Mouse (Mus musculus) intestine, embryonic 15.5 days (tissue): Measurements from ENCODE around the gene Kansl1. TPM values are rescaled to one million over a fixed set of nuclear protein-coding genes. Genes with fewer than 3 reads are reported as not detected.

ENCODE experiments used
- ATAC-seq: fragments of 200-750 bp; cut with Nextera tagmentation; 2 replicates; pipeline ENCODE4 v1.8.0; 2017; ENCODE audit warnings: moderate TSS enrichment, moderate library complexity
- H3K27ac ChIP-seq: fragments of 300-500 bp; sonication (generic); 2 replicates; pipeline ENCODE4 v1.5.1; 2015; ENCODE audit warnings: mild to moderate bottlenecking, inconsistent platforms
- H3K27me3 ChIP-seq: fragments of 300-500 bp; sonication (generic); replicated peaks from 2 replicates; pipeline ENCODE4 v1.6.1; 2015; ENCODE audit warnings: inconsistent platforms
- H3K36me3 ChIP-seq: fragments of 300-500 bp; sonication (generic); 2 replicates; pipeline ENCODE4 v1.6.1; 2015; ENCODE audit warnings: inconsistent platforms
- H3K4me1 ChIP-seq: fragments of 300-500 bp; sonication (generic); replicated peaks from 2 replicates; pipeline ENCODE4 v1.6.1; 2015; ENCODE audit warnings: inconsistent platforms
- H3K4me2 ChIP-seq: fragments of 300-500 bp; sonication (generic); replicated peaks from 2 replicates; pipeline ENCODE4 v1.6.1; 2015; ENCODE audit warnings: mild to moderate bottlenecking, inconsistent platforms
- H3K4me3 ChIP-seq: fragments of 300-500 bp; sonication (generic); replicated peaks from 2 replicates; pipeline ENCODE4 v1.5.1; 2015; ENCODE audit warnings: inconsistent platforms
- H3K9ac ChIP-seq: fragments of 300-500 bp; sonication (generic); 2 replicates; pipeline ENCODE4 v1.6.1; 2015; ENCODE audit warnings: inconsistent platforms
- H3K9me3 ChIP-seq: fragments of 300-500 bp; sonication (generic); 2 replicates; pipeline ENCODE4 v1.6.1; 2016; ENCODE audit warnings: inconsistent platforms
- WGBS: fragments of 180-500 bp; shearing (Covaris S2); methylation state at CpG from one replicate; pipeline ENCODE4 v1.1.7; 2015; 5-methylcytosine and 5-hydroxymethylcytosine counted together
- polyA plus RNA-seq: library from polyadenylated mRNA; unstranded; fragments of >200 nt; fragmentation: Nextera tagmentation; extraction: Ambion mirVana; gene quantifications from 2 replicates; pipeline ENCODE4 v1.2.1, GENCODE M21; 2015

Kansl1 gene
- polyA plus RNA-seq, result 16.0 and 17.2 TPM in 2 replicates

DNA sequence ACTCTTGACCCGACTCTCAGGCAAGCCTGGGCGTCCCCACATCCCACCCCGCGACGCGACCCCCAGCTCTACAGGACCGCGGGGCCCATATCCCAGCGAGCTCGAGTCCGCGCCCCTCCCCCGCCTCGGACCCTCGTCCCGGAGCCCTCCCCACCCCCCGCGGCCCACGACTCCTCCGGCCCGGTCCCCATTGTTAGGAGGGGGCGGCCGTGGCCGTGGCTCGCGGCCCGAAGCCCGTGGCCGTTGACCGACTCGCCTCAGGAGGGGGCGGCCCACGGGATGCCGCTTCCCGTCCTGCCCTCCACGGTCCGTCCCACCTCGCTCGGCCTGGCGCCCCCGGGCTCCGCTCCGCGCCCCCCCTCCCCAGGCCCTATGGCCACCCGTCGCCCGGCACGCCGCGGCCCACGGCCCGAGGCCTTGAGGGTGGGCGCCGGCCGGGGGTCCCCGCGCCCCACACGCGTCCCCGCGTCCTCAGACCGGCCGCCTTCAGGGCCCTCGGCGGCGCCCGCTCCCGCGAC, at the start of gene Kansl1:
Kansl1 (minus strand) TSS at position 111 of the 518 bp plus-strand sequence.
- no peaks in the 10 kb centered on the region for H3K27me3 ChIP-seq
- 0 out of 2 replicates have a peak, but pooled peaks cover 6% of the 10 kb centered on the region for H3K4me1 ChIP-seq
- H3K36me3 ChIP-seq, result no peaks in the 10 kb centered on the region
- H3K4me3 ChIP-seq, result peak within 1 kb of the TSS; percentile 99
- peak within 1 kb of the TSS; percentile 89 for H3K4me2 ChIP-seq
- H3K9me3 ChIP-seq, result no peaks in the 10 kb centered on the region
- peak within 1 kb of the TSS; percentile 96 for H3K9ac ChIP-seq
- peak within 1 kb of the TSS; percentile 68 for H3K27ac ChIP-seq
- peak; percentile 83 for ATAC-seq
- under 1% methylated on average over 62 of the region's 69 CpGs for WGBS

DNA sequence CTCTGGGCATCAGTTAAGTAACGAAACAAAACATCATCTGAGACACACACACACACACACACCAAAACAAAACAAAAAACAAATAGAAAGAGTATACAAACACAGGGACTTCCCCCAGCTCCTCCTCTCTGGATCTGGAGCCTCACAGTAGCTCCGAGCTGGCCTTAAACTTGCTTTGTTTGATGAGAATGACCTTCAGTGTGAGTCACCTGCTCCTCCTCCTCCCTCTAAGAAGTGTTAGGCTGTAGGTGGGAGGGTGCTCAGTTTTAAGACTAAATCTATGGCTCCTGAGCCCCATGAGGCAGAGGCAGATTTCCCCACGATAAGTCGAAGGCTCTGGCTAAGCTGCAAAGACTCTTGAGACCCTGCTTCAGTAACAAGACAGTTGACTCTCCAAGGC, 43.8 kb upstream of the Kansl1 start:
- no peak overlapping the region for H3K9ac ChIP-seq
- no peaks in the 10 kb centered on the region for H3K9me3 ChIP-seq
- 86% methylated on average over 4 of the region's 4 CpGs for WGBS
- no peaks in the 10 kb centered on the region for H3K4me1 ChIP-seq
- no peak overlapping the region for H3K4me3 ChIP-seq
- peaks cover 26% of the 10 kb centered on the region for H3K36me3 ChIP-seq
- H3K27me3 ChIP-seq, result no peaks in the 10 kb centered on the region
- no peak for ATAC-seq
- no peak overlapping the region for H3K4me2 ChIP-seq
- no peak overlapping the region for H3K27ac ChIP-seq

- Histone ChIP-seq H3K36me3 (peaks cover 31% of the 10 kb centered on the region), H3K27me3 (no peaks in the 10 kb centered on the region), H3K27ac (no peak overlapping the region), H3K4me2 (no peak overlapping the region), H3K9me3 (no peaks in the 10 kb centered on the region), H3K9ac (no peak overlapping the region), H3K4me3 (no peak overlapping the region), H3K4me1 (no peaks in the 10 kb centered on the region)
- 89% methylated on average over 2 of the region's 2 CpGs for WGBS
- no peak for ATAC-seq
Observed at GRCm38 (mm10) chr11:104510606-104511005, 41.9 kb upstream of the Kansl1 start.

GRCm38 (mm10) chr11:104508455-104508854, 39.8 kb upstream of the Kansl1 start:
- WGBS, result 91% methylated on average over 4 of the region's 4 CpGs
- H3K27ac ChIP-seq, result no peak overlapping the region
- no peaks in the 10 kb centered on the region for H3K9me3 ChIP-seq
- H3K4me1 ChIP-seq, result no peaks in the 10 kb centered on the region
- H3K4me3 ChIP-seq, result no peak overlapping the region
- no peak overlapping the region for H3K4me2 ChIP-seq
- H3K9ac ChIP-seq, result no peak overlapping the region
- no peak for ATAC-seq
- H3K36me3 ChIP-seq, result peaks cover 32% of the 10 kb centered on the region
- H3K27me3 ChIP-seq, result no peaks in the 10 kb centered on the region

DNA sequence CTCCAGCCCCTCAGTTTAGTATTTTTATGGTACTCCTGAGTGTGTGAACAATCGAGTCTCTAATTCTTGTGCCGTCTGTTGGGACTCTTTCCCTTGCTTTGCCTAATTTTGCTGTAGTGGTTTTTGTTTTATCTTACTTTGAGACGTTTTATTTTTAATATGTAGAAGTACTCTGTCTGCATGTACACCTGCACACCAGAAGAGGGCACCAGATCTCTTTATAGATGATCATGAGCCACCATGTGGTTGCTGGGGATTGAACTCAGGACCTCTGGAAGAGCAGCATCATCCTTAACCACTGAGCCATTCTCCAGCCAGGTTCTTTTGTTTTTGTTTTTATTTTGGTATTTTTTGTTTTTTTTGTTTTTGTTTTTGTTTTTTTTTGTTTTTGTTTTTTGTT, 19.6 kb upstream of the Kansl1 start:
- Histone ChIP-seq H3K4me2 (no peak overlapping the region), H3K9me3 (no peaks in the 10 kb centered on the region), H3K27me3 (no peaks in the 10 kb centered on the region), H3K36me3 (no peaks in the 10 kb centered on the region), H3K27ac (no peak overlapping the region), H3K4me3 (no peak overlapping the region), H3K9ac (no peak overlapping the region), H3K4me1 (no peaks in the 10 kb centered on the region)
- WGBS, result 80% methylated on average over 3 of the region's 3 CpGs
- ATAC-seq, result no peak

GRCm38 (mm10) chr11:104481971-104482370, 13.3 kb upstream of the Kansl1 start:
- H3K4me1 ChIP-seq, result no peaks in the 10 kb centered on the region
- H3K36me3 ChIP-seq, result no peaks in the 10 kb centered on the region
- no peaks in the 10 kb centered on the region for H3K9me3 ChIP-seq
- WGBS, result 89% methylated on average over 8 of the region's 8 CpGs
- no peak overlapping the region for H3K4me2 ChIP-seq
- no peak overlapping the region for H3K9ac ChIP-seq
- no peak overlapping the region for H3K4me3 ChIP-seq
- no peak for ATAC-seq
- no peaks in the 10 kb centered on the region for H3K27me3 ChIP-seq
- no peak overlapping the region for H3K27ac ChIP-seq

DNA sequence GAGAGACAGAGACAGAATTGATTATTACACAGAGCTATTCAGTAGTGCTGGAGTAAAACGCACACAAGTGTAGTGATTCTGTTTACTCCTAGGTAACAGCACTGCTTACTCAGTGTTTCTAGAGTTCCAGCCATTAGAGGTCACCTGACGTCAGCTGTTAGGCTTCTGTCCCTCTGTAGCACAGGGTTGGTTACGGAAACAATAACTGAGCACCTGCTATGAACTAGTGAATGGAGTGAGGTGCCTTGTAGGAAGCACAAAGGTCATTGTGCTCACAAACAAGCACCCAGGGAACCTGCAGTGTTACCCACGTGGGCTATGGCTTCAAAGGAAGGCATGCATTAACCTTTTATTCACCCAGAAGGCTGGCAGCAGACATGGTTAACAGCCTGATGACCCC, 10.8 kb upstream of the Kansl1 start:
- no peak; the same call in 1 of the 2 replicates for ATAC-seq
- WGBS, result 61% methylated on average over 4 of the region's 4 CpGs
- Histone ChIP-seq H3K4me2 (no peak overlapping the region), H3K4me1 (no peaks in the 10 kb centered on the region), H3K9me3 (no peaks in the 10 kb centered on the region), H3K27ac (no peak overlapping the region), H3K36me3 (no peaks in the 10 kb centered on the region), H3K4me3 (no peak overlapping the region), H3K27me3 (no peaks in the 10 kb centered on the region), H3K9ac (no peak overlapping the region)

GRCm38 (mm10) chr11:104469371-104469835, 742 bp upstream of the Kansl1 start:
- H3K27me3 ChIP-seq, result no peaks in the 10 kb centered on the region
- peak overlapping the region; percentile 68 for H3K27ac ChIP-seq
- H3K9me3 ChIP-seq, result no peaks in the 10 kb centered on the region
- 0 out of 2 replicates have a peak, but pooled peaks cover 6% of the 10 kb centered on the region for H3K4me1 ChIP-seq
- no peaks in the 10 kb centered on the region for H3K36me3 ChIP-seq
- under 1% methylated on average over 19 of the region's 19 CpGs for WGBS
- H3K4me3 ChIP-seq, result peak overlapping the region; percentile 99
- peak overlapping the region; percentile 89 for H3K4me2 ChIP-seq
- H3K9ac ChIP-seq, result peak overlapping the region; percentile 96
- peak; percentile 100 for ATAC-seq

DNA sequence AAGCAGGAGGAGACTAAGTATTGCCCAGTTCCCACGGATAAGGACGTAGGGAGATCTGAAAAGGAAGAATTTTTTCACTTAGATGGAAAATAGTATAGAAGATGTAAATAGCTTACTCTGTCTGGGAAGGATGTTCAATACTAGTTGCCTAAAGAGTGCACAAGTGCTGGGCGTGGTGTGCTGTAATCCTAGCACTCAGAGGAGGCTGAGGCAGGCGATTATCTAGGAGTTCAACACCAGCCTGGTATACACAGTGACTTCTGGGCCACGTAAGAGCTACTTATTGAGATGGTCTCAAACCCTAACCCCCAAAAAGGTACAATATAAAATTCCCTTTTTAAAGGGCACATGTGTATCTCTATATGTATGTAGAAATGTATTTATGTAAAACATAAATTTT, 963 bp downstream of the Kansl1 start:
- no peak overlapping the region for H3K4me2 ChIP-seq
- no peak overlapping the region for H3K27ac ChIP-seq
- 78% methylated on average over 5 of the region's 5 CpGs for WGBS
- no peak overlapping the region for H3K4me3 ChIP-seq
- 0 out of 2 replicates have a peak, but pooled peaks cover 6% of the 10 kb centered on the region for H3K4me1 ChIP-seq
- H3K9me3 ChIP-seq, result no peaks in the 10 kb centered on the region
- H3K9ac ChIP-seq, result no peak overlapping the region
- no peak for ATAC-seq
- no peaks in the 10 kb centered on the region for H3K27me3 ChIP-seq
- no peaks in the 10 kb centered on the region for H3K36me3 ChIP-seq

DNA sequence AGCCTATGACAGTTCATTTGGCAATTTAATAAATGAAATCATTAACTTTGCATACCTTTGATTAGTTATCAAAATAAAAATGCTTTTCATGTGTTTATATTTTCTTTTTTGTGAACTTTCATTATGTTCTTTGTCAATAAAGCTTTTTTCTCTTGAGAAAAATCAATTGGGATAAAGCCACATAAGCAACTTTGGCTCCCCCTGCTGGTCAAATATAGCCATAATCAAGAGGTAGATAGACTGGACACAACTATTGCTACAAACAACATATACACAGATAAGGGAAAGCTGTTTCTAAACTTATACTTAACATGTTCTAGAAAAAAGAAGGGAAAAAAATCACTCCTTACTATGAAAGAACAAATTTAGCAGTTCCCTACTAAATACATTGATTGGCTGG, 7.1 kb downstream of the Kansl1 start:
- no peak overlapping the region for H3K27ac ChIP-seq
- H3K27me3 ChIP-seq, result no peaks in the 10 kb centered on the region
- H3K4me3 ChIP-seq, result no peak overlapping the region
- H3K9me3 ChIP-seq, result no peaks in the 10 kb centered on the region
- H3K4me2 ChIP-seq, result no peak overlapping the region
- no peak for ATAC-seq
- H3K9ac ChIP-seq, result no peak overlapping the region
- H3K4me1 ChIP-seq, result 0 out of 2 replicates have a peak, but pooled peaks cover under 1% of the 10 kb centered on the region
- H3K36me3 ChIP-seq, result 0 out of 2 replicates have a peak, but pooled peaks cover 4% of the 10 kb centered on the region

DNA sequence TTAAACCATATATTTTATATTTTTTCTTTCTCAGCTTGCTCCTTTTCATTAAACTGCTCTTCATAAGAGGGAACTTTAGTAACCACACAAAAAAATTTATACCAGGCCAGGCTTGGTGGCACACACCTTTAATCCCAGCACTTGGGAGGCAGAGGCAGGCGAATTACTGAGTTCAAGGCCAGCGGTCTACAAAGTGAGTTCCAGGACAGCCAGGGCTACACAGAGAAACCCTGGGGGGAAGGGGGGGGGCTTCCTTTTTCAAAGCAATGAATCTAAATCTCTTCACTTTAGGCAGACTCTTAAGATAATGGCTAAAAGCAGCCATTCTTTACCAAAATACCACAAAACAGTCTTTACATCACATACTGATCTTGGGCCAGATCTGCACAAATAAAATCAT, 9.0 kb downstream of the Kansl1 start:
- Histone ChIP-seq H3K4me3 (no peak overlapping the region), H3K9ac (no peak overlapping the region), H3K27me3 (no peaks in the 10 kb centered on the region), H3K9me3 (no peaks in the 10 kb centered on the region), H3K4me2 (no peak overlapping the region), H3K4me1 (peaks cover 3% of the 10 kb centered on the region; the same call in 1 of the 2 replicates), H3K27ac (no peak overlapping the region), H3K36me3 (0 out of 2 replicates have a peak, but pooled peaks cover 4% of the 10 kb centered on the region)
- ATAC-seq, result no peak
- 91% methylated on average over 2 of the region's 2 CpGs for WGBS

DNA sequence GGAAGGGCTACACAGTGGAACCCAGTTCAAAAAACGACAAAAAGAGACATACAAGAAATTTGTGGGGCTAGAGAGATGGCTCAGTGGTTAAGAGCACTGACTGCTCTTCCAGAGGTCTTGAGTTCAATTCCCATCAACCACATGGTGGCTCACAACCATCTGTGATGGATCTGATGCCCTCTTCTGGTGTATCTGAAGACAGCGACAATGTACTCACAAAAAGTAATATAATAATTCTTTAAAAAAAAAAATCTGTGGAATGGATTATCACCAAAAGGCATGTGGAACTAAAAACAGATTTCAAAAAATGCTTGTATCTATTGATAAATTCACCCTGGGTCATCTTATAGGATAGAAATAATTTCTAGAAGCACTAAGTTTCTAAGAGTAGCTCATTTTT, 10.2 kb downstream of the Kansl1 start:
- Histone ChIP-seq H3K4me2 (no peak overlapping the region), H3K36me3 (0 out of 2 replicates have a peak, but pooled peaks cover 4% of the 10 kb centered on the region), H3K27me3 (no peaks in the 10 kb centered on the region), H3K27ac (no peak overlapping the region), H3K9me3 (no peaks in the 10 kb centered on the region), H3K4me1 (peaks cover 3% of the 10 kb centered on the region; the same call in 1 of the 2 replicates), H3K4me3 (no peak overlapping the region), H3K9ac (no peak overlapping the region)
- ATAC-seq, result no peak
- WGBS, result 73% methylated on average over 2 of the region's 2 CpGs

GRCm38 (mm10) chr11:104452709-104453108, 16.0 kb downstream of the Kansl1 start:
- Histone ChIP-seq H3K27me3 (no peaks in the 10 kb centered on the region), H3K4me1 (peaks cover 3% of the 10 kb centered on the region; the same call in 1 of the 2 replicates), H3K4me2 (no peak overlapping the region), H3K9ac (no peak overlapping the region), H3K9me3 (no peaks in the 10 kb centered on the region), H3K27ac (no peak overlapping the region), H3K36me3 (no peaks in the 10 kb centered on the region), H3K4me3 (no peak overlapping the region)
- WGBS, result 92% methylated on average over 1 of the region's 1 CpGs
- ATAC-seq, result no peak
